Mouse (Mus musculus) cortical plate, adult 2 months (tissue): ENCODE data around the gene Rtn4.

Experiments used
- CTCF ChIP-seq: fragments of 200-500 bp; IDR thresholded peaks from 2 replicates; pipeline ENCODE4 v1.5.1; 2011; ENCODE audit warnings: mild to moderate bottlenecking, control low read depth, low read length; ENCODE audit not compliant: insufficient read depth; ENCODE audit errors: extremely low read depth
- POLR2A ChIP-seq: fragments of 200-500 bp; IDR thresholded peaks from 2 replicates; pipeline ENCODE4 v1.6.1; 2011; ENCODE audit warnings: mild to moderate bottlenecking, low read length, control low read depth; ENCODE audit not compliant: insufficient read depth; ENCODE audit errors: extremely low read depth

- TF ChIP-seq POLR2A (no peak), CTCF (no peak)
Measured at GRCm38 (mm10) chr11:29770666-29771400, 78.1 kb downstream of the Rtn4 start.
